Mouse (Mus musculus) spleen, adult 18-20 months (tissue): ENCODE results near the gene Slc35f1.
"Not testable (repeated sequence)": the region's sequence is repeated elsewhere in the genome, so short reads cannot be mapped to it uniquely, and the experiment has no call there.

ENCODE experiments used
- DNase-seq, 2 experiments: peaks; one replicate each; pipeline ENCODE4 v3.0.0; 2022; ENCODE audit warnings: mixed read lengths in 2 of 2

The Slc35f1 gene

DNA sequence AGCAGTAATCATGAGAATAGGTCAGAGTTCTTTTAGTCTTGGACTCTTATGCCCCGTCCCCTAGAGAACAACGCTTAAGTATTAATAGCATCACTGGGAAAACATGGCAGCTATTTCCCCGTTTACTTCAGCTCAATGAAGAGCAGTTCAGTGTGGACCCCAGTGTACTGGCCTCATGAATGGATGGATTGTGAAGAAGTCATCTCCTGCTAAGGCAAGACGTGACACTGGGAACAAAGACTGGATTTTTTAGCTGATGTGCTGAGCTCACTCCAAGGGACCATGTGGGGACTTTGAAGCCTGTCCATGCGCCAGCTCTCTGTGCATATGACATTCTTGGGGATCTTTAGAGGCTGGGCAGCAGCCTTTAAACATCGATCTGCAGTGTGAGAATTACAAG is 101.2 kb downstream of the Slc35f1 start:
- DNase-seq, result no peak

DNA sequence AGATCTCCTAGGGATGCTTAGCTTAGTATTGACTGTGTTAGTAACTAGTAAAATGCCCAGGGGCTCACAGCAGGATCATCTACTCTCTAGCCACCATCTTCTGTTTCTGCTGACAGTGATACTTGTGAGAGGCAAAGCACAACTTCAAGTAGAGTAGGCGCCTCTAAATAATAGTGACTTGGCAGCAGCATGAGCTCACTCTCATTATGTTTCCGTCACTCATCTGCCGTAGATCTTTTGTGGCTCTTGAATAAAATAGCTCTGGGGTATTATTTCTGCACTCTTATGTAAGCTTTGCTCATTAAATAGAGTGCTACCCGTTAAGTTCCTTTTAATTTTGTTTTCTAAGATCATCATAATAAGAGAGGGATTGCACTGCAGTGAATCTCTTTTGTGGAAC is 107.1 kb downstream of the Slc35f1 start:
- DNase-seq, result no peak

DNA sequence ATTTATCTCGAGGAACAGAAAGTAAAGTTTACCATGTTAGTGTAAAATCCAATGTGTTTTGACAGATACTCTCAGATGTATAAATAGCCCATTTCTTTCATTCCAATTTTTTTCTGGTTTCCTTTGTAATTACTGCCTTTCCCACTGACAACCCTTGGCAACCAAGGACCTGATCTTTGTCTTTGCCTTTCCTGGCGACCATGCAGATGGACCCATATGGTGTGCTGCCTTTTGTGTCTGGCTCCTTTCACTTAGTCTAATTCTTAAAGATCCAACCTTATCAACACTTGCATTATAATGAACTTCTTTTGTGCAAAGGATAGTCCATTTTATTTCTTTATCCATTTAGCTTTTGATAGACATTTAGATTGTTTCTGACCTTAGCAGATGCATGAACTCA is 117.5 kb downstream of the Slc35f1 start:
- no peak for DNase-seq

DNA sequence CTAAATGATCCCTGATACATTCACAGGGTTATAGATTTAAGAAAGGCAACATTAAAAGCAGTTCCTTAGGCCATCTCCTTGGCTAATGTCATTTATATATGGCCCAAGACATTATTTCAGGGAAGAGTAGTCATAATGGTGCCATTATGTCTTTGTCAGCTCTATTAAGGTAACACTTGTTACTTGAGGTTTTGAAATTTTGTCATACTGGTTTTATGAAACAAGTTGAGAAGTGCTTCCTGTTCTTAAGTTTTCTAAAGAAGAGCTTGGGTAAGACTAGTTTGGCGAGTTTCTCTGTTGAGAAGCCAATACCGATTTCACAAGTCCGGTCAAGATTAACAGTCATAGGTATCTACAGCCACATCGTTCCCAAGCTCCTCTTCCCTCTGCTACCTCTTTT is 122.5 kb downstream of the Slc35f1 start:
- no peak for DNase-seq

DNA sequence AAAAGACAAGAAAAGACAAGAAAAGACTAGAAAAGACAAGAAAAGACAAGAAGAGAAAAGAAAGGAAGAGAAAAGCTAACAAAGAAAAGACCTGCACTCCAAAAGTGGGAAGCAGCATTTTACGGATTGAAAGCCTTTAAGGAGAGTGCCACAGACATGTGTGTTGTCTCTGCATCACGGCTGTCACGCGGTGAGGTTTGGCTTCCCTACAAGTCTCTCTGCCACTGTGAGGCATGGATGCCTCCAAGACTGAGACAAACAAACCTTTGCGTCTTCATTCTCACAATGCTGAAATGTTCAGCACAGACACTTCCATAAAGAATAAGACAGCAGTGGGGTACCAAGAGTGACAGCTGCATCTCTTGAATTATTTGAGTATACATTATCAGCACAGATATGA is 124.0 kb downstream of the Slc35f1 start:
- DNase-seq, result no peak

DNA sequence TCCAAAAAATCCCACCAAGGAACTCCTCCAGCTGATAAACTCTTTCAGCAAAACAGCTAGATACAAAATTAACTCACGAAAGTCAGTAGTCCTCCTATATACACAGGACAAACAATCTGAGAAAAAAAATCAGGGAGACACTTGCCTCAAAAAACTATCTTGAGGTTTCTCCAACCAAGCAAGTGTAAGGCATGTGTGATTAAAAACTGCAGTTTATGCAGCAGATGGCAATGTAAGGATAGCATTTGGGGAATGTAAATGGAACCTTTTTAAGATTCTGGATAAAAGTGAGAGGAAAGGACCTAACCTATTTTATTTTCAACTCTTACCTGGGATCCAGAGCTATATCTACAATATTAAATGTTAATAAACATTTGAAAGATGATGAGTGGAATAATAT is 129.3 kb downstream of the Slc35f1 start:
- no peak for DNase-seq

DNA sequence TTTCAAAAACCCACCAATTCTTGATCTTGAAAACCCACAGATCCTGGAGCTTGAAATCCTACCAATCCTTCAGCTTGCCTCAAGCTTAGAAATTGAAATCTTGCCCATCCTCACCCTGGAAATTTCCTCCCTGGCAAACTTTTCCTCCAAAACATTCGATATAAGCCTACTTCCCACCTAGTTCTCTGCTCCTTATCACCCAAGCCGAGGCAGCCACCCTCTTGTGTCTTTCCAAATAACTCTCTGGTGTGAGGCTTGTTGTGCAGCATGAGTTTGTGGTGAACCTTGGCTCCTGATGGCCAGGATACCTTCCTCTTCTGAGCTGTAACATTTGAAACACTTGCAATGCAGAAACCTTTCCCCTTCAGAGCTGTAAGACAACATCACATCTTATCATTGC is 132.6 kb downstream of the Slc35f1 start:
- DNase-seq, result no peak

DNA sequence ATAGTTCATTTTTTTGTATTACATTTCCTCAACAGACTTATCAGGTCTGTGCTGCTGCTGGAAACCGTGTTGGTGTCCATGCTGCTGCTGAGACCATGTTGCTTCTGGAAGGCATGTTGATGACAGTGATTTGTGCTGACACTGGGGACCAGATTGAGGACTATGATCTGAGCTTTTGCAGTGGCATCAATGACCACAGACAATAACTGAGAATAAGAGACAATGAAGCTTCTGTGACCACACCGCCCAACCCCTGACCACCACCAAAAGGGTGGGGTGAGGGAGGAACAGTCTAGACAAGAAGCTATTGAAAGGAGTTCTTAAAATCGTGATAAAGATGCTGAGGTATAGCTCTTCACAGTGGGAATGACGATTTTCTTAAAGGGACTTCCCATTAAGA is 135.4 kb downstream of the Slc35f1 start:
- no peak for DNase-seq

DNA sequence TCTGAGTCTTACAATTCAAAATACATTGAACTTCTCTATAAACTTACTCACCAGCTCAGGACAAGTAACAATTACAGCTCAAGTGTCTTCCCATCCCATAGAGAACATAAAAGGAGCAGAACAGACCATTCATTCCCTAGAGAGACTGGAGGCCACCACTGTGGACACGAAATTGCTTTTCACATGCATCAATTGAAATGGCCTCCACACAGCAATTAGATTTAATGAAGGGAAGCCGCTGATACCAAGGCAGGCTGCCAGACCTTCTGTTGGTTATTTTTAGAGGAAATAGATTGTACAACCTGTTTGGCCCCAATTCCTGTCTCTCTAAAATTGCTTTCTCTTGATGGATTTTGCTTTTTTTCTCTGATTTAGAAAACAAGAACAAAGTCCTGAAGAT is 150.5 kb downstream of the Slc35f1 start:
- DNase-seq, result no peak

DNA sequence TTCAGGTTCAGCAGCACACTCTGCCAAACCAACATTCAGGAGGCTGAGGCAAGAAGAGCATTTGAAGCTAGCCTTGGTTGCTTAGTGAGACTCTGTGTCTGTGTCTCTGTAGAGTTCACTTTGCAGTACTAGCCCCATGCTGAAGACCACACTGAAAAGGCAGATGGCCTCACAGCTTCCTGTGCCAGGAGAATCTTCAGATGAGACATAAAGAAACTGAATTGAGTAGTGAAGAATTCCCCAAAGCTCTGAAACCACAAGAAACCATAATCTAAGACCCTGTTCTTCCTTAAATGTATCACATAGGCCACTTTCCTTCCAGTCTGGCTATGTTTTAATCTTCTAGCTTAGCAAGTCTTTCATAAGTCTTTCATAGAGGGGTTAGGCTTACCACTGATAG is 161.7 kb downstream of the Slc35f1 start:
- no peak for DNase-seq

DNA sequence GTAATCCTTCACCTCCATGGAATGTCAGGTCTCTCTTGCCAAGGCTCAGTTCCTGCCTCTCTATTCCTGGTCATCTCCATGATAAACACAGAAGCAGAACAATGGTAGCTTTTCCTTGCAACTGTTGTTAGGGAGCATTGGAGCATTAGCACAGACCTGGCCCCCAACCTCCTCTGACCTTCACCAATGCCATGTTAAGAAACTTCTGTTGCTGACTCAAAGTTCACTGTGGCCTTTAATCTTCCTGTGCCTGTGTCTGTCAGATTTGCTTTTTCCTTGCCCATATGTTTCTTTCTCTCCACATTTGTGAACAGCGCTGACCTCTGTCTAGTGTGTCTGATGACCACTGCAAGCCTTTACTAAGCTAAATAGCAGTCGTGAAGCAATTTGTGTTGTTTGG is 170.5 kb downstream of the Slc35f1 start:
- no peak for DNase-seq

DNA sequence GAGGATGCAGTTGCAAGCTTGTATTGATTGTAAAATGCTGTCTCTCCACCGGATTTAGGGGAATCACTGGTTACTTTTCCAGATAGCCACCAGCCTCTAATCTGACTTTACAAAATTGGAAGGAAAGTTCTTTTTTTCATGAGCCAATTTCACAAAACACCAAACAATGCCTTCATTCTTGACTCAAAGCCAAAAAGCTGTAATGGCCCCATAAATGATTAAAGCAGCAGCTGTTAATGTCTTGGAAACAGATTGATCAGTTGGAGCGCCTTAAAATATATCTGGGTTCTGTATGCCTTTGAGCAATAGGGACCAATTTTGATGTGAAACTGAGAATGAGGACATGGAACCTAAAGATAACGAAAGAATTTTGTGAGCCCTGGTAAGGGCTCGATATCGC is 174.6 kb downstream of the Slc35f1 start:
- no peak for DNase-seq

DNA sequence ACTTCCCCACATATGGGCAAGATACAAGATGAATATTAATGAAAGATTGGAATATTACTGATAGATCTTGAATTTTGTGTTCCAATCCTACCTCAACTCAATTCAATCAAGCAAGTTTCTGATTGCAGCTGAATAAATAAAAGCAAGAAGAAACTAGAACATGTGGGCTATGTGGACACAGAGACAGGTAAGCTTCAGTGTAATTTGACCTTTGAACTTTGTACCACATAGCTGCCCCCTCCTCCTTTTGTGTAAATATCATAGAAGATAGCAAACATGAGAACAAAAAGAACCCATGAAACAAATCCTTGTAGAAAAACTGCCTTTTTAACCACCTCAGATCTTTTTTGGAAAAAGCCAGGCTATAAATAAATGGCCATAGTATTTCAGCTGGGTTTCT is 180.8 kb downstream of the Slc35f1 start:
- DNase-seq, result no peak

DNA sequence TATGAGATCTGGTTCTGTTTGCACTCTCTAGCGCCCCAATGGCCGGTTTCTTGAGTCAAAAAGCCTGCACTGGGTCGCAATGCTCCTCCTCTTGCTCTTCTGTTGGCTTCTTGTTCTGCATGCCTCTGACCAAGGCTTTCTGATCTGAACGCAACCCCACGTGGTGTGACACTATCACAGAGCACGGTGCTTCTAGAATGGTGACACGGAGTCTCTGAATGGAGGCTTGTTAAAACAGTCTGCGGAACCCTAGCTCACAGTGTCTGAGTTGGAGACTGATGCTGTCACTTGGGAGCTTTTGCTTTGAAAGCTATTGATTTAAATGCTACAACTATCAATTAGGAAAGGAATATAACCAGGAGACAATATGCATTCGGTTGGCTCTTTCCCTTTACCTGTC is 183.8 kb downstream of the Slc35f1 start:
- no peak for DNase-seq

DNA sequence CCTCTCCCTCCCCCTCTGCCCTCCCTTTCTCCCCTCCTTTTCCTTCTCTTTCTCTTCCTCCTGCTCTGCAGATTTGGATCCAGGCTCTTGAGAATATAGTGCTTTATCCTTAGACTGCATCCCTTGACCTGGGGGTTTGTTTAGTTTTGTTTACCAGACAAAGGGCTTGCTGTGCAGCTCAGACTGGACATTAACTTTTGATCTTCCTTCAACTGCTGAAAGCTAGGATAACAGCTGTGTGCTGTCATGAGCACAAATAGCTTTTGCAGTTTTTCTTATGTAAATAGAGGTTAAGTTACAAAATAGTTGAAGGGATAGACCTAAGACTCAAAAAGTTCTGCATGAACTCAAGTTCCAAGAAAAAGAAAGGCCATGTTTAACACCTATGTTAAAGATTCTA is 184.4 kb downstream of the Slc35f1 start:
- no peak for DNase-seq

DNA sequence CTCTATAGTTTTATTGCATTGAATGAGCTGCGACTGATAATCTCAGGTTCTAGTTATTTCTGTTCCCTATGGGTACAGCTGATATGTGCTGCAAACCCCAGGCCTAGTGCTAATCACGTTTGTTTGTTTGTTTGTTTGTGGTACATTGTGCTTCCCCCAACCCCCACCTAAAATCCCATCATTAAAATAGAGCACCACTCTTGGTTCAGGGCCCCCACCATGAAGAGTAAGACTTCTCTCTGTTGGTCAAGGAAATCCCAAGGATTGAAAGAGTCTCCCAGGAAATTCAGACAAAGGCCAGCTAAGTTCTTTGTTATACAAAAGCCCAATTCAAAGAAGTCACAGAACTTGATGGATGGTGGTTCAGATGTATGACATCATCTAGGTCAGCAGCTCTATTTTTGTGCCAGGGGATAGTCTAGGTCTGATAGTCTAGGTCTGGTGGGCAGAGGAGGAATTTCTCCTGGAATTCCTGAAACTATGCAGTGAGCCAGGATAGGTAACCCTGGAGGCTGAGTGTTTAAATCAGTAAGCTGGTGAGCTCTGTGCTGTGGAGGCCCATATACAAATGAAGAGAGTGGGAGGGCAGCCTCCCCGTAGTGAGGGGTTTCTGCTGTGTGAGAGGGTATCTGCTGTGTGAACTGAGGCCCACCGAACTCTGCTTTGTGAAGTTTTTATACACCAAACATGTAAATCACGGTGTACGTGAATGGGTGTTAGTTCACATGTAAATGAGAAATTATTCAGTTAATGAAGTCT is 187.1 kb downstream of the Slc35f1 start:
- no peak for DNase-seq

DNA sequence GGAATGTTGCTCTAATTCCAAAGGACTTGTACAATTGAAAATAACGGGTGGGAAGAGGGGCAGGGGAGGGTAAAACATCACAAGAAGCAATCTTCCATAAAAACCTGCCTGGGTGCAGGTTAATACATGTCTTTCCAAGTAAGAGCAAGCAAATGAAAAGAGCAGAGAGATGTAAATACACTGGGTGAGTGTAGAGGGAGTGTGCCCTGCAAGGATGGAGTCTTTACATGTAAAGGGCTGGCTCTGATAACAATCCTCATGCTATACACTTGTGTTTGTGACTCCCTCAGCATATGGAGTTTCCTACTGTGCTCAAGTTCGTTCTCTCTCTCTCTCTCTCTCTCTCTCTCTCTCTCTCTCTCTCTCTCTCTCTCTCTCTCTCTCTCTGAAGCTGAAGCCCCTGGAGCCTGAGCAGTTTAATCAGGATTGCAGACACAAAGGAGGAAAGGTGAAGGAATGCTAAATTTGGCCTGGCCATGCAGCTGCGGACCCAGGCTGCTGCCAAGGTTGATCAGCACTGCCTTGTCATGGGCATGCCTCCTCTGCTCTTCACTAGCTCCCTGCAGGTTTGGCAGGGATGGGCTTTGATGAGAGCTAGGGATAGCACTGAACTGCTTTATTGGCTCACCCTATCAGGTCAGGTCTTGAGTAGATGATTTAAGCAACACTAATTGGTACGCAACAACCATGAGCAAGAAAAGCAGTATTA is 187.9 kb downstream of the Slc35f1 start:
- no peak for DNase-seq

DNA sequence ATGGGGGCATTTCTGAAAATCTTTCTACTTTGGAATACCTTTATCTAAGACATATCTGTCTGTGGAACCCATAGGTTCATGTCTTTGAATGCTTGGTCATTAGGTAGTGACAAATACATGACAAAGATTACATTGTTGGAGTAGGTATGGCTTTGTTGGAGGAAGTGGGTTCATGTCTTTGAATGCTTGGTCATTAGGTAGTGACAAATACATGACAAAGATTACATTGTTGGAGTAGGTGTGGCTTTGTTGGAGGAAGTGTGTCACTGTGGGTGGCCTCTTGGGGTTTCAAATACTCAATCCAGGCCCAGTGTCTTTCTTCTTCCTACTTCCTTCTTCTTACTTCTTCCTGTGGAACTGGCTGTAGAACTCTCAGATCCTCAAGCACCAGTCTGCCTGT is 206.4 kb downstream of the Slc35f1 start:
- not testable (repeated sequence) for DNase-seq

DNA sequence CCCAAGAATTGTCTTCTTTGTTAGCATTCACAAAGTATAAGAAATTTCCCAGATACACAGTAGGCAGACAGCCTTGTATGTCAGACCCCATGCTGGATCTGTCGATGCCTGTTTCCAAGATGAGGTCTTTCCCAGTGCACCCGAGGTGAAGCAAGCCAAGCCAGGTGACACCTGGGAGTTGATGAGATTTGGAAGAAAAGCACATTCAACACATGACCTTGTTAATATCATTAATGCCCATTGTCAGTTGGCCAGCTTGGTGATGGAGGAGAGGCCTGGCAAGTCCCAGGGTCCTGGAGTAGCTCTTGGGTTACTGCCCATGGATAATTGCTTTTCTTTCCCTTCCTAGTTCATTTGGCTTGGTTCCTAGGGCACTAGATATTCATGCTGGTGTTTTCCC is 214.6 kb downstream of the Slc35f1 start:
- DNase-seq, result no peak

DNA sequence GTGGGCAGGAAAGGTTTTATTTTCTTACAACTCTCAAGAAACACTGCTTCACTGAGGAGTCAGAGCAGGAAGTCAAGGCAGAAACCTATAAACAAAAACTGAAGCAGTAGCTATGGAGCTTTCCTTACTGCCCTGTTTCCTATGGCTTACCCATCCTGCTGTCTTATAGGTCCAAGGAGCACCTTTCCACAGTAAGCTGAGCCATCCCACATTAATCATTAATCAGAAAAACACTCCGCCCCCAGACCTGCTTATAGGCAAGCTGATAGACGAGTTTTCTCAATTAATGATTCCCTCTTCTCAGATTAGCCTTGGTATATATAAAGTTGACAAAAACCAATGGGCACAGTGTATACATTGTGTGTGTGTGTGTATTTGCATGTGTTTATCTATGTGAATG is 221.4 kb downstream of the Slc35f1 start:
- no peak for DNase-seq

DNA sequence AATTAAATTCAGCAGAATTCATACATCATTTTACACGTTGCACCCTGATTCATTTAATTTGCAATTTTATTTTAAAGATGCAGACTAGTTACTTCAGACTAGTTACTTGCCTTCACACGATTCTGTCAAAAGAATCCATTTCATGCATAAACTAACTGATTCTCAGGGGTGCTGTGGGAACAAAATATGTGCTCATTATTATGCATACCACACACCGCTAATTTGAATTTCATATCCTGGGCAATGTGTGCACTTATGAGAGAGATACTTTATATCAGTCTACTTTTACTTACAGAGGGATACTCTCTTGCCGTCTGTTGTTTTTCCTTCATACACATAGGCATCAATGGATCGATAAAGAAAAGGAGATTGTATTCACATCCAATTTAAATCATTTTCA is 228.4 kb downstream of the Slc35f1 start:
- DNase-seq, result no peak

DNA sequence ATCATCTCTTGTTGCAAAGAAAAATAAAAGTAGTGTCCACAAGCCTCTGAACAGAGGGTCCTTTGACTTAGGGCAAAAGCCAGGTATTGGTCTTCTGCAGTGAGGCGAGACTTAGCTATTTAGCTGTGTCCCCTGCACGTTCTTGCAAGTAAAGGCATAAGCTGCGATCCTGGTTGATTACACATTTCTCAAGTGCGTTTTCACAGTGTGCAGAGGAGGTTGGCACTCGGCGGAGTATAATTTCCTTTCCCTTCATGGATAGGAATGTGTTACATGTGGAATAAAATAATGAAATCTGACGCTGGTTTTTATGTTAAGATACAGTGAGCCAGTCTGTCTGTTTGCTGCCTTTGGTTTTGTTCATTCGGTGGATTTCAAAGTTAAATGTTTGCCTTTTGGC is 232.8 kb downstream of the Slc35f1 start:
- DNase-seq, result no peak

DNA sequence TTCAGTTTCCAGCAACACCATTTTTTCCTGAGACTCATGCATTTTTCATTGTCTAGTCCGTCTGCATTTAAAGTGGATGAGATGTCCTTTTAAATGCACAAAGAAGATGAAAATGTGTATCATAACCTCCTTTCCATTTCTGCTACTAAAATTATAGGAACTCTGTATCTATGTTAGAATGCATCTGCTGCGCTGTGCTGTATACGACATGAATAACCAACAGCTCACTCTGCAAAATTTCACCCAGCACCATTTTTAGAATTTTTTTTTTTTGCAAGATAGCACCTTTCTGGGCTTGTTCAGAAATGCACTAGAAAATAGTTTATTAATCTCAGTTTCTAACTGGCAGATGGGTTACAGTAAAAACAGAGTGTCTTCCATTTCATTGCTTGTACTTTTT is 236.0 kb downstream of the Slc35f1 start:
- DNase-seq, result no peak

DNA sequence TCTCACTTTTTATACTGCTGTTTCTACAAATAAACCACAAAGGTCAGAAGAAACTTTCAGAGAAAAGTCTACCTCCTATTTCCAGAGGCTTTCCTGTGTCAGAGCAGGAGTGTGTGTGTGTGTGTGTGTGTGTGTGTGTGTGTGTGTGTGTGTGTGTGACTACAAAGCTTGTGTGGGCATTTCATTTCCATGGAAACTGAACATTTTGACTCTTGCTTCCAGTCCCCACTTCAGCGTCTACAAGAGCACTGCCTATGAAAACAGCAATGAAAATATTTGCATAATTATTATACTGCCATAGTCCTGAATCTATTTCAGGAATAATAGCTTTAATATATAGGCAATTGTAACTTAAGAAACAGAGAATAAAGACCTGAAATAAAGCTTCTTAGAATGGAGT is 241.8 kb downstream of the Slc35f1 start:
- DNase-seq, result no peak

DNA sequence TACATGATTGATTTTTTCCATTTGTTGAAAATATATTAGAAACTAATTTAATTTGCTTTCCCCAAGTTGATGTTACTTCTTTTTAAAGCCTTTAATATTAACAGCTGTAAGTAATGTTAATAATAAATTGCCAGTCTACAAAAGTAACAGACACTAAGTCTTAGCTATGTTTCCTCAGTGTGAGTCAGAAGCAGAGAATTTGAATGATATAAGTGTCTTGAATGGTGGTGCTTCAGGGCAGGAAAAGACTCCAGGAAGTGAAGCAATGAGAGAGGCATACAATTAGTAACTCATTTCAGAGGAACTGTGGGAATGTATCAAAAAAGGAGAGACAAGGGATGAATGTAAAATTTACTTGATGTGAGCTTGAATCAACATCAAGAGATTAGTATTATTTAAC is 244.3 kb downstream of the Slc35f1 start:
- DNase-seq, result no peak
